19 mouse cellular contexts compared by ENCODE assay signal in genomic region chr9:106412210-106412609, GRCm38 (mm10). TPM values are rescaled to one million over a fixed set of nuclear protein-coding genes. Genes with fewer than 3 reads are reported as not detected.
DNase-seq lines count a peak whose midpoint lies in the region; ATAC-seq lines count a peak whose summit lies in the region.
"Had no signal": no experiment of that assay in that cellular context is flagged by ENCODE, and none has a peak within 500 bp of the region (broad histone marks: within the 10 kb centered on the region; RNA-seq: fewer than 3 reads in every experiment).

No protein-coding gene starts in this region.

- H3K4me3 ChIP-seq in heart, embryonic 10.5 days, result no peak overlapping the region
- H3K4me3 ChIP-seq in limb, embryonic 10.5 days, result no peak overlapping the region
- H3K4me3 ChIP-seq in liver, embryonic 16.5 days (ENCODE audit: low read depth, low read length), result no peak overlapping the region
- H3K4me3 ChIP-seq: embryonic facial prominence, embryonic 12.5 days; erythroblast, embryonic 14.5 days; forebrain, embryonic 13.5 days; hindbrain, embryonic 15.5 days; left cerebral cortex, adult 2 months had no signal

- H3K27me3 ChIP-seq in heart, embryonic 10.5 days (ENCODE audit: insufficient read depth, poor library complexity, severe bottlenecking), result no peaks in the 10 kb centered on the region
- H3K27me3 ChIP-seq in limb, embryonic 10.5 days (ENCODE audit: low read depth, poor library complexity, severe bottlenecking), result no peaks in the 10 kb centered on the region
- no peaks in the 10 kb centered on the region; the same call in 1 of the 2 replicates for H3K27me3 ChIP-seq in liver, embryonic 16.5 days (ENCODE audit: control insufficient read depth, insufficient read depth, low read depth, low read length)
- H3K27me3 ChIP-seq: embryonic facial prominence, embryonic 12.5 days; forebrain, embryonic 13.5 days; hindbrain, embryonic 15.5 days had no signal

- H3K4me2 ChIP-seq in liver, embryonic 16.5 days (ENCODE audit: low read depth, low read length), result peak overlapping the region; percentile 61; the same call in 1 of the 2 replicates
- H3K4me2 ChIP-seq: embryonic facial prominence, embryonic 12.5 days; forebrain, embryonic 13.5 days; hindbrain, embryonic 15.5 days; midbrain, embryonic 11.5 days had no signal

- H3K4me1 ChIP-seq in heart, embryonic 10.5 days, result peaks cover 49% of the 10 kb centered on the region
- H3K4me1 ChIP-seq in limb, embryonic 10.5 days, result peaks cover 51% of the 10 kb centered on the region
- H3K4me1 ChIP-seq in liver, embryonic 16.5 days (ENCODE audit: control insufficient read depth, low read depth, low read length), result peaks cover 23% of the 10 kb centered on the region
- H3K4me1 ChIP-seq: embryonic facial prominence, embryonic 12.5 days had no signal

- DNase-seq in heart, embryonic 10.5 days (ENCODE audit: low spot score), result no peak
- DNase-seq in heart, adult 8-10 months (ENCODE audit: low spot score), result no peak
- peak; percentile 66 for DNase-seq in NIH3T3 (ENCODE audit: low read depth)
- DNase-seq in limb, embryonic 10.5 days (ENCODE audit: low spot score), result no peak
- no peak for DNase-seq in spleen, postnatal 14 days (ENCODE audit: low spot score in 2 of 2)
- no peak for DNase-seq in gastrocnemius, postnatal 10 days
- DNase-seq: cerebellum, adult 11-12 months; gastrocnemius, postnatal 14 days; kidney, adult 2 months; layer of hippocampus, adult 9-11 months had no signal

- H3K9me3 ChIP-seq in heart, embryonic 10.5 days, result no peaks in the 10 kb centered on the region
- no peaks in the 10 kb centered on the region for H3K9me3 ChIP-seq in limb, embryonic 10.5 days (replicated peaks)
- H3K9me3 ChIP-seq in liver, embryonic 16.5 days (replicated peaks; ENCODE audit: control insufficient read depth, low read length), result 0 out of 2 replicates have a peak, but pooled peaks cover 3% of the 10 kb centered on the region
- H3K9me3 ChIP-seq: embryonic facial prominence, embryonic 12.5 days; forebrain, embryonic 13.5 days; hindbrain, embryonic 15.5 days had no signal

- H3K36me3 ChIP-seq in heart, embryonic 10.5 days, result no peaks in the 10 kb centered on the region
- no peaks in the 10 kb centered on the region for H3K36me3 ChIP-seq in limb, embryonic 10.5 days
- no peaks in the 10 kb centered on the region for H3K36me3 ChIP-seq in liver, embryonic 16.5 days (ENCODE audit: control insufficient read depth, insufficient read depth)
- H3K36me3 ChIP-seq: embryonic facial prominence, embryonic 12.5 days; hindbrain, embryonic 15.5 days had no signal

- no peak for ATAC-seq in liver, embryonic 16.5 days (ENCODE audit: low read depth)
- ATAC-seq: forebrain, embryonic 13.5 days; lung, postnatal 0 days had no signal

- WGBS in heart, embryonic 10.5 days, result 83% methylated on average over 3 of the region's 3 CpGs
- WGBS in limb, embryonic 10.5 days, result 79% methylated on average over 3 of the region's 3 CpGs
- WGBS in liver, embryonic 16.5 days (ENCODE audit: insufficient replicate concordance), result 81% methylated on average over 3 of the region's 3 CpGs

- 0 out of 2 replicates have a peak overlapping the region, but pooled peaks have one; percentile 57 for H3K27ac ChIP-seq in heart, embryonic 10.5 days
- peak overlapping the region; percentile 32; the same call in 1 of the 2 replicates for H3K27ac ChIP-seq in limb, embryonic 10.5 days
- H3K27ac ChIP-seq in liver, embryonic 16.5 days (ENCODE audit: low read length), result peak overlapping the region; percentile 0; the same call in 1 of the 2 replicates
- H3K27ac ChIP-seq: embryonic facial prominence, embryonic 12.5 days; forebrain, embryonic 13.5 days; hindbrain, embryonic 15.5 days; kidney, postnatal 0 days; left cerebral cortex, adult 2 months had no signal

- no peak overlapping the region for H3K9ac ChIP-seq in liver, embryonic 16.5 days (ENCODE audit: low read depth, low read length)
- H3K9ac ChIP-seq: embryonic facial prominence, embryonic 12.5 days; forebrain, embryonic 13.5 days; hindbrain, embryonic 15.5 days had no signal

RNA-seq across cellular contexts. Expression of gene Rpl29, which starts 17.0 kb away (rescaled TPM):
- polyA plus RNA-seq in heart, embryonic 10.5 days (2016; fragmentation: Nextera tagmentation; extraction: Ambion mirVana), result 735 and 862 TPM in 2 replicates
- 100 to 1,000 TPM; 256 to 304 (median 274) TPM for total RNA-seq in heart, adult 8-10 months (2022)
- polyA plus RNA-seq in limb, embryonic 10.5 days (2016; fragmentation: Nextera tagmentation; extraction: Ambion mirVana), result 1,033 and 1,267 TPM in 2 replicates
- 452 and 501 TPM in 2 replicates for polyA plus RNA-seq in liver, embryonic 16.5 days (2015; fragmentation: Nextera tagmentation; extraction: Ambion mirVana)
- total RNA-seq in gastrocnemius, postnatal 10 days (2021), result 100 to 1,000 TPM; 456 to 462 TPM

RNA-seq across cellular contexts. Expression of gene Acy1, which starts 25.9 kb away (rescaled TPM):
- 31.2 and 45.1 TPM in 2 replicates for polyA plus RNA-seq in heart, embryonic 10.5 days (2016; fragmentation: Nextera tagmentation; extraction: Ambion mirVana)
- 10 to 100 TPM; 23.1 to 28.9 (median 25.7) TPM for total RNA-seq in heart, adult 8-10 months (2022)
- polyA plus RNA-seq in limb, embryonic 10.5 days (2016; fragmentation: Nextera tagmentation; extraction: Ambion mirVana), result 49.4 and 52.8 TPM in 2 replicates
- polyA plus RNA-seq in liver, embryonic 16.5 days (2015; fragmentation: Nextera tagmentation; extraction: Ambion mirVana), result 34.3 and 36.5 TPM in 2 replicates
- total RNA-seq in gastrocnemius, postnatal 10 days (2021), result 10 to 100 TPM; 12.3 to 12.5 TPM

RNA-seq across cellular contexts. Expression of gene Abhd14b, which starts 35.0 kb away (rescaled TPM):
- 4.8 and 7.8 TPM in 2 replicates for polyA plus RNA-seq in heart, embryonic 10.5 days (2016; fragmentation: Nextera tagmentation; extraction: Ambion mirVana)
- total RNA-seq in heart, adult 8-10 months (2022), result 10 to 100 TPM in 2 of 4 experiments, 1 to 10 TPM in 2; 6.0 to 11.8 (median 9.6) TPM
- polyA plus RNA-seq in limb, embryonic 10.5 days (2016; fragmentation: Nextera tagmentation; extraction: Ambion mirVana), result 5.9 and 7.6 TPM in 2 replicates
- polyA plus RNA-seq in liver, embryonic 16.5 days (2015; fragmentation: Nextera tagmentation; extraction: Ambion mirVana), result 31.3 and 37.5 TPM in 2 replicates
- 1 to 10 TPM; 6.3 to 7.5 TPM for total RNA-seq in gastrocnemius, postnatal 10 days (2021)
- polyA plus RNA-seq: erythroblast, embryonic 14.5 days had no signal

RNA-seq across cellular contexts. Expression of gene Abhd14a, which starts 35.3 kb away (rescaled TPM):
- 42.0 and 46.2 TPM in 2 replicates for polyA plus RNA-seq in heart, embryonic 10.5 days (2016; fragmentation: Nextera tagmentation; extraction: Ambion mirVana)
- total RNA-seq in heart, adult 8-10 months (2022), result 10 to 100 TPM; 17.5 to 20.6 (median 19.5) TPM
- 45.0 and 46.9 TPM in 2 replicates for polyA plus RNA-seq in limb, embryonic 10.5 days (2016; fragmentation: Nextera tagmentation; extraction: Ambion mirVana)
- 17.2 and 18.8 TPM in 2 replicates for polyA plus RNA-seq in liver, embryonic 16.5 days (2015; fragmentation: Nextera tagmentation; extraction: Ambion mirVana)
- 10 to 100 TPM; 13.5 to 15.3 TPM for total RNA-seq in gastrocnemius, postnatal 10 days (2021)

RNA-seq across cellular contexts. Expression of gene Pcbp4, which starts 40.9 kb away (rescaled TPM):
- 135 and 186 TPM in 2 replicates for polyA plus RNA-seq in heart, embryonic 10.5 days (2016; fragmentation: Nextera tagmentation; extraction: Ambion mirVana)
- total RNA-seq in heart, adult 8-10 months (2022), result 10 to 100 TPM; 72.2 to 76.0 (median 74.5) TPM
- polyA plus RNA-seq in limb, embryonic 10.5 days (2016; fragmentation: Nextera tagmentation; extraction: Ambion mirVana), result 275 and 316 TPM in 2 replicates
- polyA plus RNA-seq in liver, embryonic 16.5 days (2015; fragmentation: Nextera tagmentation; extraction: Ambion mirVana), result 5.1 and 6.0 TPM in 2 replicates
- 10 to 100 TPM; 54.2 to 68.2 TPM for total RNA-seq in gastrocnemius, postnatal 10 days (2021)

Comparison
In these comparisons a context has a peak if more than half of its experiments do, and no peak if none do; other contexts are left out.
1. H3K27ac ChIP-seq: peak in every context shown above with its lines; median percentile 57 in heart, embryonic 10.5 days; 32 in limb, embryonic 10.5 days; 0 in liver, embryonic 16.5 days.